Mouse (Mus musculus) ES-E14 (cell line): ENCODE data around the gene C2. TPM values are rescaled to one million over a fixed set of nuclear protein-coding genes. Genes with fewer than 3 reads are reported as not detected.

Experiments
- DNase-seq: peaks from one replicate; pipeline ENCODE4 v3.0.0-alpha.2; 2013; ENCODE audit warnings: low read depth, low spot score
- H3K27ac ChIP-seq: 2 replicates; pipeline ENCODE4 v1.5.1; 2012; ENCODE audit warnings: low read depth, mild to moderate bottlenecking, low read length, moderate library complexity, mixed read lengths; ENCODE audit not compliant: poor library complexity, insufficient read depth, severe bottlenecking
- H3K36me3 ChIP-seq: 2 replicates; pipeline ENCODE4 v1.6.1; 2012; ENCODE audit warnings: mild to moderate bottlenecking, low read length, moderate library complexity, mixed read lengths; ENCODE audit not compliant: control insufficient read depth, poor library complexity, insufficient read depth, severe bottlenecking
- H3K4me1 ChIP-seq, 2 experiments: fragments of 150-350 bp in 1 of 2; sonication (generic) in 1 of 2; 2 replicates each; pipeline ENCODE4 v1.6.1; 2012; ENCODE audit warnings: low read length in 2 of 2, mild to moderate bottlenecking in 1 of 2, mixed read lengths in 1 of 2; ENCODE audit not compliant: control insufficient read depth in 2 of 2, insufficient read depth in 2 of 2, poor library complexity in 1 of 2
- H3K4me3 ChIP-seq, 2 experiments: fragments of 150-350 bp in 1 of 2; sonication (generic) in 1 of 2; 2 replicates each; pipeline ENCODE4 v1.5.1; 2012; ENCODE audit warnings: low read length in 2 of 2, low read depth in 1 of 2, mild to moderate bottlenecking in 1 of 2, mixed read lengths in 1 of 2; ENCODE audit not compliant: insufficient read depth in 1 of 2, poor library complexity in 1 of 2, severe bottlenecking in 1 of 2
- H3K9ac ChIP-seq: 2 replicates; pipeline ENCODE4 v1.6.1; 2012; ENCODE audit warnings: low read depth, mild to moderate bottlenecking, low read length, mixed read lengths; ENCODE audit not compliant: poor library complexity, insufficient read depth, severe bottlenecking
- H3K9me3 ChIP-seq: fragments of 150-350 bp; sonication (generic); 2 replicates; pipeline ENCODE4 v1.6.1; 2012; ENCODE audit warnings: low read depth, mild to moderate bottlenecking, low read length; ENCODE audit not compliant: control insufficient read depth, insufficient read depth
- CHD2 ChIP-seq: IDR thresholded peaks from 2 replicates; pipeline ENCODE4 v1.6.1; 2014; ENCODE audit warnings: mild to moderate bottlenecking, low read depth, low read length, inconsistent platforms
- HCFC1 ChIP-seq: IDR thresholded peaks from 2 replicates; pipeline ENCODE4 v1.6.1; 2012; ENCODE audit warnings: low read length, inconsistent platforms, borderline replicate concordance; ENCODE audit not compliant: insufficient read depth
- MAFK ChIP-seq: IDR thresholded peaks from 2 replicates; pipeline ENCODE4 v1.6.1; 2014; ENCODE audit warnings: mild to moderate bottlenecking, low read depth, low read length, inconsistent platforms; ENCODE audit not compliant: insufficient read depth
- ZC3H11A ChIP-seq: IDR thresholded peaks from 2 replicates; pipeline ENCODE4 v1.6.1; 2012; ENCODE audit warnings: low read depth, mild to moderate bottlenecking, inconsistent platforms, low read length, borderline replicate concordance
- ZNF384 ChIP-seq: IDR thresholded peaks from 2 replicates; pipeline ENCODE4 v1.6.1; 2012; ENCODE audit warnings: low read depth, low read length, inconsistent platforms
- in situ Hi-C, 2 experiments: fragments of 600-800 bp; cut with MboI; formaldehyde crosslinking; loops; one replicate each; pipeline ENCODE4 v1.15.1; 2025; ENCODE audit warnings: low sequenced_read_pairs in 2 of 2, inconsistent platforms in 1 of 2; ENCODE audit not compliant: unreplicated experiment in 2 of 2
- total RNA-seq: library from RNA; depleted of rRNA; stranded (reverse); fragments of 300-350 nt; gene quantifications from 2 replicates; pipeline ENCODE4 v1.2.3, GENCODE M21; 2012; rRNA removed

Gene C2
- total RNA-seq: 5.0 TPM in 2 replicates

DNA sequence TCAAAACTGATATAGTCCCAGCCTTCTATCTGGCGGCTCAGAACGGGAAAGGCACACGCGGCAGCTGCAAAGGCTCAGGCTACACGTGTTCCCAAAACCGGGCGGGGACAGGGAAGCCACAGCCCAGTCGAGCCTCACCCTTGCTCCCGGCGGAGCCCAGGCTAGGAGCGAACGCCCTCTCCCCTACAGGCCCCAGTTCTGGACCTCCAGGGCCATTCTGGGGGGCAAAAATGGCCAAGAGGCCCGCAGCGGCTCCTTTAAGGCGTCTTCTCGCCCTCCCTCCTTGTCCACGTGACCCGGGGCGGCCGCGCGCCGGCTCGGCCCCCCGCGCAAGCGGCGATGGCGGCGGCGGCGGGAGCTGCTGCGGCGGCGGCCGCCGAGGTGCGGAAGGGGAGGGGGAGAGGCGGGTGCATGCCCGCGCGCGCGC is at the start of gene C2, which contains the start of gene Ehmt2:
Gene C2, minus strand, starts transcription at position 106 of the 427 bp plus-strand sequence.
Gene Ehmt2, plus strand, starts transcription at position 310 of the 427 bp plus-strand sequence.
- TF ChIP-seq HCFC1 (no peak), ZNF384 (no peak), MAFK (no peak), ZC3H11A (no peak), CHD2 (no peak)
- Histone ChIP-seq H3K4me1 (peaks cover 8 to 17% of the 10 kb centered on the region in 2 experiments), H3K36me3 (peaks cover 7% of the 10 kb centered on the region), H3K27ac (peak within 1 kb of the TSS; percentile 85), H3K4me3 (peak within 1 kb of the TSS; percentile 75 to 97), H3K9me3 (no peaks in the 10 kb centered on the region), H3K9ac (peak within 1 kb of the TSS; percentile 96)
- in situ Hi-C loops: no loop called here
- no peak for DNase-seq

DNA sequence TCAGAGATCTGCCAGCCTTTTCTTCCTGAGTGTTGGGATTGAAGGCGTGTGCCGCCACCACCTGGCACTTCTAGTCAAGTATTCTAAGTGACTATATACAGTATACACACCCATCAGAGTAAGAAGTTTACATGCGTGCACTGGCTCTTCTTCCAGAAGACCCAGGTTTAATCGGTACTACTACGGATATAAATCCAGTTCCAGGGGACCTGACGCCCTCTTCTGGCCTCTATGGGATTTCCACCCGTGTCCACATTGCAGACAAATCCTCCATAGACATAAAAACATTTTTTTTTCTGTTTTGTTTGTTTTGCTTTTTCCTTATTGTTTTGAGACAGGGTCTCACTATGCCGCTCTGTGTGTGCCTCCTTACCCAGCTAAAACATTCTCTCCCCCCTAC is 49.5 kb upstream of the C2 start:
- Histone ChIP-seq H3K4me1 (no peaks in the 10 kb centered on the region), H3K36me3 (peaks cover 27% of the 10 kb centered on the region), H3K9ac (no peak overlapping the region), H3K4me3 (no peak overlapping the region), H3K9me3 (no peaks in the 10 kb centered on the region), H3K27ac (no peak overlapping the region)
- in situ Hi-C loops: no loop called here
- no peak for DNase-seq
- TF ChIP-seq ZNF384 (no peak), MAFK (no peak), HCFC1 (no peak), CHD2 (no peak; the same call in 1 of the 2 replicates), ZC3H11A (no peak)

DNA sequence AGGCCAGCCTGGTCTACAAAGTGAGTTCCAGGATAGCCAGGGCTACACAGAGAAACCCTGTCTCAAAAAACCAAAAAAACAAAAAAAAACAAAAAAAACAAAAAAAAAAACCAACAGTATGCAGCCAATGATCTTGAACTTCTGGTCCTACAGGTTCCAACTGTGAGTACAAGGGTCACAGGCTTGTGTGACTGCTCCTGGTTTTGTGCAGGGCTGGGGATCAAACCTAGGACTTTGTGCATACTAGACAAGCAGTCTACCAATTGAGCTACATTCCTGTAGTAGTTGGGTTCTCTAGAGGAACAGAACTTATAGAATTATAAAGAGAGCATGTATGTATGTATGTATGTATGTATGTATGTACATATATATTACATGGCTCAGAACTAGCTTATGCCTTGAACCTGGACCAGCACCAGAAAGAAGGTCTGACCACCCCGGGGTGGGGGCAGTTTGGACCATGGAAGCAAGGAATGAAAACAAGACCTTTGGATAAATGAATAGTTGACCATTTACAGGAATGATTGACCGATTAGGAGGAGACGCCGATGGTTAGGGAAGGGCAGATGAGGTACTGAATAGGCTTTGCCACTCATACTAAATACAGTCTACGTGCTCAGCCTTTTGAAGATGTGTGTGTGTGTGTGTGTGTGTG is 48.5 kb upstream of the C2 start:
- no peak overlapping the region for H3K9ac ChIP-seq
- no peak overlapping the region for H3K4me3 ChIP-seq
- no peaks in the 10 kb centered on the region for H3K4me1 ChIP-seq
- no peak for DNase-seq
- TF ChIP-seq MAFK (no peak), HCFC1 (no peak), ZC3H11A (no peak), ZNF384 (no peak), CHD2 (no peak)
- H3K27ac ChIP-seq: no peak overlapping the region
- in situ Hi-C loops: no loop called here
- peaks cover 21% of the 10 kb centered on the region for H3K36me3 ChIP-seq
- no peaks in the 10 kb centered on the region for H3K9me3 ChIP-seq

DNA sequence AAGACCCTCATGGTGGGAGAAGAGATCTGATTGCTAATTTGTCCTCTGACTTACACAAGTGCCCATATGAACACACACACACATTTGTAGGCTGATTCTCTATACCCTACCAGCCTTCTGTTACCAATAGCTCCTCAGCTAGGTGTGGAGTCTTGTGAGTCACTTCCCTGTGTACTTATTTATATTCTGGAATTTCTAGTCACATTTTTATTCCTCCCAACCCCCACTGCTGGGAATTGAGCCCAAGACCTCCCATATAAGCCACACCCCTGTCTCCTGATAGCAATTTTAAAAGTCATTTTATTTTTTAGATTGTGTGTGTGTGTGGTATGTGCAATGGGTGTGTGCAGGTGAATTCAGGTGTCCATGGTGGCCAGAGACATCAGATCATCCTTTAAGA is 46.3 kb upstream of the C2 start:
- Histone ChIP-seq H3K36me3 (peaks cover under 1% of the 10 kb centered on the region; the same call in 1 of the 2 replicates), H3K27ac (no peak overlapping the region), H3K4me1 (no peaks in the 10 kb centered on the region), H3K9ac (no peak overlapping the region), H3K9me3 (no peaks in the 10 kb centered on the region), H3K4me3 (no peak overlapping the region)
- TF ChIP-seq ZNF384: no peak
- TF ChIP-seq CHD2: no peak
- no peak for TF ChIP-seq MAFK
- no peak for TF ChIP-seq HCFC1
- TF ChIP-seq ZC3H11A: no peak
- in situ Hi-C loops: no loop called here
- no peak for DNase-seq
